14 mouse cellular contexts compared by ENCODE assay signal in the genomic region with DNA sequence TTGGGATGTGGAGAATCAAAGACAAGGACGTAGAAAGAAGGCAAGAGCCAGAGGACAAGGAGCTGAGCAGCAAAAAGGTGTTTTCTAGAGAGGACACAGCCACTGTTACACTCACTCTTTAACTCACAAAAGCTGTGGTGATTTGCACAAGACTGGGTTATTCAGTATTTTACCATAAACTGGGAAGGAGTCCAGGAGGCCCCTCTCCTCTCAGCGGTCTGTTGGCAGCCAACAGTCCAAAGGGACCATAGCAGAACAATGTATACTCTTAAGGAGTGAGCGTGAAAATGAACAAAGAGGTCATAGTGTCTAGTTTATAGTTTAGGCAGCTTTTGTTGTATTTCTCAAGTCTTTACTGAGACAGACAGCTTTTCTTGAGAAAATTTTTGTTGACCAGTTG. TPM values are rescaled to one million over a fixed set of nuclear protein-coding genes. Genes with fewer than 3 reads are reported as not detected.
DNase-seq lines count a peak whose midpoint lies in the region; ATAC-seq and TF ChIP-seq lines count a peak whose summit lies in the region.
"Had no signal": no experiment of that assay in that cellular context is flagged by ENCODE, and none has a peak within 500 bp of the region (broad histone marks: within the 10 kb centered on the region; RNA-seq: fewer than 3 reads in every experiment).

No protein-coding gene starts in this region.

- H3K27ac ChIP-seq in heart, embryonic 14.5 days (replicated peaks in 1 of 2; ENCODE audit: control insufficient read depth in 1 of 2, insufficient read depth in 1 of 2, low read depth in 2 of 2, low read length in 2 of 2), result no peak overlapping the region
- H3K27ac ChIP-seq: liver, embryonic 14.5 days had no signal

- H3K4me3 ChIP-seq in heart, embryonic 14.5 days (ENCODE audit: control insufficient read depth in 1 of 2, insufficient read depth in 1 of 2, low read depth in 1 of 2, low read length in 2 of 2), result no peak overlapping the region
- H3K4me3 ChIP-seq in megakaryocyte, embryonic 14.5 days (replicated peaks), result peak overlapping the region; percentile 10

- WGBS in heart, embryonic 14.5 days, result 84% methylated on average over 3 of the region's 3 CpGs

- H3K4me1 ChIP-seq in heart, embryonic 14.5 days (ENCODE audit: control insufficient read depth in 2 of 2, insufficient read depth in 2 of 2, low read length in 2 of 2), result peaks cover 0 to 5% of the 10 kb centered on the region in 2 experiments; a peak in 1 of 4 replicates
- peaks cover 33% of the 10 kb centered on the region for H3K4me1 ChIP-seq in megakaryocyte, embryonic 14.5 days

- H3K36me3 ChIP-seq in heart, embryonic 14.5 days (ENCODE audit: control insufficient read depth, insufficient read depth, low read length), result peaks cover 4% of the 10 kb centered on the region; the same call in 1 of the 2 replicates
- H3K36me3 ChIP-seq in megakaryocyte, embryonic 14.5 days (replicated peaks; ENCODE audit: low read length), result peaks cover 40% of the 10 kb centered on the region

- H3K4me2 ChIP-seq in heart, embryonic 14.5 days (ENCODE audit: low read length), result peak overlapping the region; percentile 33

- no peak for DNase-seq in heart, adult 9 months (ENCODE audit: low spot score in 2 of 2)
- DNase-seq in brain, embryonic 14.5 days (ENCODE audit: low read depth), result peak; percentile 83
- DNase-seq in left cerebral cortex, adult 18-20 months (ENCODE audit: low spot score in 2 of 2), result no peak
- no peak for DNase-seq in layer of hippocampus, postnatal 36 days
- DNase-seq: cerebellum, adult 11-12 months; kidney, adult 8-10 months; lung, postnatal 4 days; thymus, postnatal 14 days had no signal

- H3K9ac ChIP-seq in heart, embryonic 14.5 days (ENCODE audit: low read length), result no peak overlapping the region; the same call in 1 of the 2 replicates
- H3K9ac ChIP-seq: liver, embryonic 14.5 days had no signal

- no peak for TF ChIP-seq POLR2A in brain, embryonic 14.5 days (IDR thresholded peaks at IDR 0.05; ENCODE audit: borderline replicate concordance, extremely low read depth, insufficient read depth, insufficient read length, poor library complexity, severe bottlenecking)

- TF ChIP-seq CTCF in brain, embryonic 14.5 days (IDR thresholded peaks at IDR 0.05; ENCODE audit: borderline replicate concordance, extremely low read depth, insufficient read depth, insufficient read length), result no peak

- H3K27me3 ChIP-seq in heart, embryonic 14.5 days (ENCODE audit: control insufficient read depth, insufficient read depth, low read length), result no peaks in the 10 kb centered on the region
- H3K27me3 ChIP-seq in megakaryocyte, embryonic 14.5 days (replicated peaks), result no peaks in the 10 kb centered on the region

- no peaks in the 10 kb centered on the region for H3K9me3 ChIP-seq in heart, embryonic 14.5 days (ENCODE audit: control insufficient read depth, low read length)
- no peaks in the 10 kb centered on the region for H3K9me3 ChIP-seq in megakaryocyte, embryonic 14.5 days
- H3K9me3 ChIP-seq: G1E had no signal

- no peak for ATAC-seq in heart, embryonic 14.5 days (ENCODE audit: insufficient number of reproducible peaks, insufficient read depth, low FRiP score, low read depth)
- ATAC-seq in megakaryocyte, adult 5-6 weeks (ENCODE audit: poor library complexity, severe bottlenecking), result no peak
- 0 out of 2 replicates have a peak, but pooled peaks have one; percentile 10 for ATAC-seq in megakaryocyte-erythroid progenitor cell, adult 5-6 weeks (replicated peaks; ENCODE audit: low FRiP score, low TSS enrichment, poor library complexity, severe bottlenecking)

RNA-seq across cellular contexts. Expression of a gene that starts 31.2 kb away (rescaled TPM):
- 8.0 and 8.9 TPM in 2 replicates for polyA plus RNA-seq in heart, embryonic 14.5 days (2014; fragmentation: Nextera tagmentation; extraction: Ambion mirVana)
- polyA plus RNA-seq in megakaryocyte, embryonic 14.5 days (2012; ENCODE audit: insufficient read depth, low replicate concordance), result 6.8 and 7.4 TPM in 2 replicates
- total RNA-seq in megakaryocyte, adult 5-6 weeks (2015), result 21.0 and 24.8 TPM in 2 replicates
- total RNA-seq in megakaryocyte, adult 5-6 weeks (2017), result 29.4 and 31.8 TPM in 2 replicates
- polyA plus RNA-seq in brain, embryonic 14.5 days (2012; rRNA removed), result 19.3 and 27.8 TPM in 2 replicates
- total RNA-seq in megakaryocyte-erythroid progenitor cell, adult 5-6 weeks (2014; fragmentation: Nextera tagmentation), result 29.0 and 34.5 TPM in 2 replicates
- total RNA-seq in megakaryocyte-erythroid progenitor cell, adult 5-6 weeks (2017), result 44.4 and 63.5 TPM in 2 replicates
- 100 to 1,000 TPM; 125 to 130 TPM for total RNA-seq in left cerebral cortex, adult 18-20 months (2021)
- total RNA-seq in layer of hippocampus, postnatal 36 days (2021), result 100 to 1,000 TPM; 103 to 105 TPM

RNA-seq across cellular contexts. Expression of a gene that starts 31.5 kb away (rescaled TPM):
- polyA plus RNA-seq in heart, embryonic 14.5 days (2014; fragmentation: Nextera tagmentation; extraction: Ambion mirVana), result 38.4 and 41.4 TPM in 2 replicates
- 2.0 TPM in 1 of 2 replicates, not detected in the other for polyA plus RNA-seq in megakaryocyte, embryonic 14.5 days (2012; ENCODE audit: insufficient read depth, low replicate concordance)
- 48.7 and 53.7 TPM in 2 replicates for total RNA-seq in megakaryocyte, adult 5-6 weeks (2015)
- total RNA-seq in megakaryocyte, adult 5-6 weeks (2017), result 47.4 and 58.8 TPM in 2 replicates
- polyA plus RNA-seq in brain, embryonic 14.5 days (2012; rRNA removed), result 46.4 and 50.0 TPM in 2 replicates
- 68.1 and 79.3 TPM in 2 replicates for total RNA-seq in megakaryocyte-erythroid progenitor cell, adult 5-6 weeks (2014; fragmentation: Nextera tagmentation)
- total RNA-seq in megakaryocyte-erythroid progenitor cell, adult 5-6 weeks (2017), result 54.5 and 69.1 TPM in 2 replicates
- 10 to 100 TPM; 51.8 to 51.9 TPM for total RNA-seq in left cerebral cortex, adult 18-20 months (2021)
- 10 to 100 TPM; 59.7 to 66.2 TPM for total RNA-seq in layer of hippocampus, postnatal 36 days (2021)
